Mouse (Mus musculus) heart, adult 2 months (tissue): ENCODE data around the gene Pknox1. TPM values are rescaled to one million over a fixed set of nuclear protein-coding genes. Genes with fewer than 3 reads are reported as not detected.

Experiments
- DNase-seq, 2 experiments: peaks; one replicate each; pipeline ENCODE4 v3.0.0; 2021
- H3K27ac ChIP-seq: fragments of 200-600 bp; 2 replicates; pipeline ENCODE4 v1.8.1; 2022
- H3K27me3 ChIP-seq: fragments of 200-500 bp; 2 replicates; pipeline ENCODE4 v1.6.1; 2012; ENCODE audit warnings: mild to moderate bottlenecking, low read length, inconsistent platforms, mixed read lengths; ENCODE audit not compliant: control insufficient read depth, insufficient read depth
- H3K36me3 ChIP-seq: fragments of 200-500 bp; 2 replicates; pipeline ENCODE4 v1.6.1; 2012; ENCODE audit warnings: low read length, inconsistent platforms; ENCODE audit not compliant: control insufficient read depth, insufficient read depth
- H3K4me1 ChIP-seq: fragments of 200-500 bp; 2 replicates; pipeline ENCODE4 v1.6.1; 2011; ENCODE audit warnings: low read length; ENCODE audit not compliant: control insufficient read depth, insufficient read depth
- H3K4me3 ChIP-seq: fragments of 200-600 bp; 2 replicates; pipeline ENCODE4 v1.8.1; 2022
- H3K79me2 ChIP-seq: fragments of 200-500 bp; replicated peaks from 2 replicates; pipeline ENCODE4 v1.6.1; 2012; ENCODE audit warnings: mild to moderate bottlenecking, inconsistent platforms, low read length, moderate library complexity, mixed read lengths; ENCODE audit not compliant: control insufficient read depth, insufficient read depth
- H3K9ac ChIP-seq: fragments of 200-500 bp; 2 replicates; pipeline ENCODE4 v1.6.1; 2012; ENCODE audit warnings: low read depth, mild to moderate bottlenecking, control low read depth, inconsistent platforms, low read length, mixed read lengths
- CTCF ChIP-seq: fragments of 200-600 bp; IDR thresholded peaks from 2 replicates; pipeline ENCODE4 v1.8.1; 2022; ENCODE audit warnings: antibody characterized with exemption, mild to moderate bottlenecking, moderate library complexity
- EP300 ChIP-seq: fragments of 200-500 bp; IDR thresholded peaks from 2 replicates; pipeline ENCODE4 v1.6.1; 2011; ENCODE audit warnings: low read depth, low read length, control low read depth; ENCODE audit not compliant: insufficient read depth
- POLR2A ChIP-seq: fragments of 200-500 bp; IDR thresholded peaks from 2 replicates; pipeline ENCODE4 v1.6.1; 2011; ENCODE audit warnings: mild to moderate bottlenecking, low read depth, low read length, control low read depth; ENCODE audit not compliant: insufficient read depth
- WGBS: fragments of 180-500 bp; shearing (Covaris S2); methylation state at CpG from one replicate; pipeline ENCODE4 v1.1.7; 2018; 5-methylcytosine and 5-hydroxymethylcytosine counted together
- intact Hi-C: fragments of 180-260 bp; cut with DNase I; formaldehyde crosslinking; loops from one replicate; pipeline ENCODE4 v1.15.1; 2025
- polyA plus RNA-seq: library from polyadenylated mRNA; depleted of rRNA; stranded (reverse); fragments of >200 nt; gene quantifications from 2 replicates; pipeline ENCODE4 v1.2.3, GENCODE M21; 2012
- total RNA-seq, 2 experiments: library from RNA; stranded (reverse); gene quantifications; 2 replicates each; pipeline ENCODE4 v1.2.3; 2021

Pknox1 gene
- total and polyA plus RNA-seq, 3 experiments: 6.8 to 13.1 (median 9.3) TPM

DNA sequence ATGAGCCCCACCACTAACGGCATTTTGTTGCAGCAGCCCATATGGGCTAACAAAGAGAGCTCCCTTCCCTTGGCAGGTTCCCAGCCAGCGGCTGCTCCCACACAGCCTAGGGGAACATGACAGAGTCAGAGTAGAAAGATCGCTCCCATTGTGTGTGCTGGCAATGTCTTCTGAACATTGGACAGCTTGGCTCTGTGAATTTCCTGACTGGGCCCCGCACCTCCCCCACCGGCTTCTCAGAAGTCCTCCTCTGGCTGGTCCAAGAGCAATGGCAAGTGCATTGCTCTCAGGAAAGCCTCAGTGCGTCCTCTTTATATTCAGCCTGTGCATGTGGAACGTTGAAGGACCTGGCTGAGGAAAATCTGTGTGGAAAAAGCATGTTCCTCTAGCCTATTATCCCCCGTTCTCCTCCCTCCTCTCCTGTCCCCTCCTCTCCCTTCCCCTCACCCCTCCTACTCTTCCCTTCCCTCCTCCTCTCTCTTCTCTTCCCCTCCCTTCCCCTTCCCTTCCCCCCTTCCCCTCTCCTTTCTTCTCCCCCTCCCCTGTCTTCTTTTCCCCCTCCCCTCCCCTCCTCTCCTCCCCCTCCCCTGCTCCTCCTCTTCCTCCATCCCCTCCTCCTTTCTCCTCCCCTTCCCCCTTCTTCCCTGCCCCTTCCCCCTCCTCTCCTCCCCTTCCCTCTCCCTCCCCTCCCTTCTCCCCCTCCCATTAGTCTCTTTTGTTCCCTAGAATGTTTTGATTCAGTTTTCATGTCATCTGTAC is 28.5 kb upstream of the Pknox1 start:
- 23% methylated on average over 8 of the region's 8 CpGs for WGBS
- intact Hi-C loops: no loop called here
- Histone ChIP-seq H3K4me3 (no peak overlapping the region), H3K9ac (no peak overlapping the region), H3K27ac (peak overlapping the region; percentile 74), H3K79me2 (no peaks in the 10 kb centered on the region), H3K4me1 (peaks cover 10% of the 10 kb centered on the region), H3K36me3 (no peaks in the 10 kb centered on the region), H3K27me3 (no peaks in the 10 kb centered on the region)
- DNase-seq: peak; percentile 64 to 77
- no peak for TF ChIP-seq POLR2A
- no peak for TF ChIP-seq CTCF
- no peak for TF ChIP-seq EP300

DNA sequence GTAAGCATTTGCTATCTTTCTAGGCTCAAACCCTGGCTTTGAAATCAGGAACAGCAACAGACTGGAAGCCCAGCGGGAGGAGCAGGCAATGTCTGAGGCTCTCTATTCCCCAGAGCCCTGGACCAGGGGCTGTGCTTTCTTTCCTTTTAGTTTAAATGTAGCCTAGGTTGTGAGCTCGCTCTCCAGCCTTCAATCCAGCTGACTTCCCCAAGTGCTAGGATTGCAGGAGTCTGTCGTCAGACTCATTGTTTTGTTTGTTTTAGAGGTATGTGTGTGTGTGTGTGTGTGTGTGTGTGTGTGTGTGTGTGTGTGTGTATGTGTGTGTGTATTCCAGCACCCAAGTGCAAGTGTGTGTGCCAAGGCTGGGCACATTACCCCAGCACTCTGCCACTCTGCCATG is 24.4 kb upstream of the Pknox1 start:
- H3K27ac ChIP-seq: no peak overlapping the region
- 46% methylated on average over 3 of the region's 3 CpGs for WGBS
- intact Hi-C loops: no loop called here
- H3K79me2 ChIP-seq: no peaks in the 10 kb centered on the region
- no peak overlapping the region for H3K4me3 ChIP-seq
- DNase-seq: no peak
- no peaks in the 10 kb centered on the region for H3K36me3 ChIP-seq
- no peak for TF ChIP-seq CTCF
- TF ChIP-seq EP300: no peak
- no peak for TF ChIP-seq POLR2A
- H3K4me1 ChIP-seq: peaks cover 9% of the 10 kb centered on the region
- H3K9ac ChIP-seq: no peak overlapping the region
- H3K27me3 ChIP-seq: no peaks in the 10 kb centered on the region

DNA sequence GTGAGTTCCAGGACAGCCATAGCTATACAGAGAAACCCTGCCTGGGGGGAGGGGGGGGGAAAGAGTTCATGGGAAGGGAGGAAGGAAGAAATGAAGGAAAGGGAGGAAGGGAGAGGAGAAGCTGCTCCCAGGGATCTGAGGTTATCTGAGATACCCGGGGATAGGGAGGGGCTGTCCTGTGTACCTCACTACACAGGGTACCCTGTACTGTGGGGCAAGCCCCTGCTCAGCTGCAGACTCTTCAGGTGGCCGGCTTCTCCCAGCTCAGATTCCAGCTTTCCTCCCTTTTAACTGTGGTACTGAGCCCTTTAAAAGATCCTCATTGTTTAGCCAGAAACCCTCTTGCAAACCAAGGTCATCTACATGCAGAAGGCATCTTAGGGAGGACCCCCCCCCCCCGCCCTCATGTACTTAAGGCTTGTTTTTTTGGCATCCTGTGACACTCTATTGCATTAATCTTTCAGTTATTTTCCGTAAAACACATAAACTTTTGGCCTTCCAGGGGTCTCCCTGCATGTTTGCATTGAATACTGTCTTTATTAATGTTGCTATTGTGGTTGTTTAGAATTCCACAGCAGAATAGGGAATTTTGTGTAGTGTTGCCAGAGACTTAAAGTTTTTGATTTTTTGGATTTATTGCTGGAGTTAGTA is 23.6 kb upstream of the Pknox1 start:
- intact Hi-C loops: no loop called here
- no peak overlapping the region for H3K9ac ChIP-seq

DNA sequence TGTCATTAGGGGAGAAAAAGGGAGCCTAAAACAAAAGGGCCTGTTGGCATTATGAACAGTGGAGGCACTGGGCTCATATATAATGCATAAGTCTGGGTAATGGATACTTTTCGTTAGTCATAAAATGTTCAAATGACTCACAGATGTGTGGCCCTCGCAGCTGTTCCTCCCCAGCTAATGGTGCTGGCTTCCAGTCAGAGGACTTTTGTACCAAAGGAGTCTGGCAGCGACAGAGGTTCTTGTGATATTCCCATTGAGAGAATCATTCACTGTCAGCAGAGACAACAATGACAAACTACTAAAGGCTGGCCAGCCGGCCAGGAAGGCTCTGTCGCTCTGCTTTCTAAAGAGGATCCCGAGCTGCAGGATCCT is 23.1 kb upstream of the Pknox1 start:
- Histone ChIP-seq H3K27me3 (no peaks in the 10 kb centered on the region), H3K4me3 (no peak overlapping the region), H3K27ac (no peak overlapping the region), H3K36me3 (no peaks in the 10 kb centered on the region), H3K9ac (no peak overlapping the region), H3K4me1 (no peaks in the 10 kb centered on the region), H3K79me2 (no peaks in the 10 kb centered on the region)
- 40% methylated on average over 6 of the region's 6 CpGs for WGBS
- no peak for TF ChIP-seq EP300
- no peak for TF ChIP-seq POLR2A
- no peak for TF ChIP-seq CTCF
- peak; percentile 25 to 27 for DNase-seq
- intact Hi-C loops: no loop called here

More for the DNA sequence above, 23.6 kb upstream of the Pknox1 start:
- no peaks in the 10 kb centered on the region for H3K79me2 ChIP-seq
- no peak for DNase-seq
- no peaks in the 10 kb centered on the region for H3K27me3 ChIP-seq
- peaks cover 2% of the 10 kb centered on the region; the same call in 1 of the 2 replicates for H3K4me1 ChIP-seq
- no peak for TF ChIP-seq POLR2A
- no peak overlapping the region for H3K27ac ChIP-seq
- H3K36me3 ChIP-seq: no peaks in the 10 kb centered on the region
- WGBS: 73% methylated on average over 4 of the region's 4 CpGs
- H3K4me3 ChIP-seq: no peak overlapping the region

DNA sequence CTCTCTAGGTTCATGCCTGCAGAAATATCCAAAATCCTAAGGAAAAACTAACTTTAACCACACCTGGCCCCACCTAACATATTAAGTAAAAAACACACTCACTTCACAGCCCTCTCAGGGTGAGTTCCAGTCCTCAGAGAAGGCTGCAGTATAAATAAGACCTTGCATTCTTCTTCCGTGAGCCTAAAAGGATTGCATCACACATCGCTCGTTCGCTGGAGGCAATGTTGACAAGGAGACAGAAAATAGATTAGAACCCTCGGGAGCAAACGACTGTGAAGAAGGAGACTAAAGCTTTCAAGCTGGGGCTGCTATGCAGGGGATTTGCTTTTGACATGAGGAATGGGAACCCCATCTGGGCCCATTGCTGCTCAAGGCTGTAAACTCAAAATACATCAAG is 21.0 kb upstream of the Pknox1 start:
- no peaks in the 10 kb centered on the region for H3K79me2 ChIP-seq
- no peak overlapping the region for H3K4me3 ChIP-seq
- DNase-seq: no peak
- TF ChIP-seq EP300 (no peak), POLR2A (no peak), CTCF (no peak)
- no peak overlapping the region for H3K9ac ChIP-seq
- H3K36me3 ChIP-seq: no peaks in the 10 kb centered on the region
- no peaks in the 10 kb centered on the region for H3K4me1 ChIP-seq
- 32% methylated on average over 6 of the region's 6 CpGs for WGBS
- H3K27me3 ChIP-seq: no peaks in the 10 kb centered on the region
- H3K27ac ChIP-seq: no peak overlapping the region
- intact Hi-C loops: no loop called here

DNA sequence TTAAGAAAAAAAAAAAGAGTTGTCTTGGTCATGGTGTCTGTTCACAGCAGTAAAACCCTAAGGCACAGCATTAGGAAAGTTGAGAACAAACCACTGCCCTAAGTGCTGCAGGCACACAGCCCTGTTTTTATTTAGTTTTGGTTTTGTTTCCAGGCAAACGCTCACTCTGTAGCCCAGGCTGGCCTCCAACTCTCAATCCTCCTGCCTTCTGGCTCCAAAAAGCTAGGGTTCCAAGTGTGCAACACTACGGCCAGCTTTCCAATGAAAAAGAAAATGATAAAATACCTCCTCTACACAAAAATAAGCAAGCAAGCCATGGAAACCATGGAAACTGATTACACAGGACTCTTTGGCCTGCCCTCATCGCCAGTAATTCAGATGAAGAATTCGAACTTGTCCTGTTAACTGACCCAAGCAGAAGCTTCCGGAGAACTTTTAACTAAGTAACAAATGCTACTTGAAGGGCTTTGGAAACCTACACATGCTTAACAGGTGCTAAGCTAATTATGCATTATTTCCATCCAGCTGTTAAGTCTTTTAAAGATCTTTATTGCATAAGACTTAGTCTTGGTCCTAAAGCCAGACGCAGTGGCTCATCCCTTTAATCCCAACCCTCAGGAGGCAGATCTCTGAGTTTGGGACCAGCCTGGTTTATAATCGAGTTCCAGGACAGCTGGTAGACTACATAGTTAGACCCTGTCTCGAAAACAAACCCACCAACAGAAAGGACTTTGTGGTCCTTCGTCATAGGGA is 17.9 kb upstream of the Pknox1 start:
- no peak overlapping the region for H3K4me3 ChIP-seq
- peak; percentile 32 to 56 for DNase-seq
- TF ChIP-seq EP300 (no peak), CTCF (no peak), POLR2A (no peak)
- no peaks in the 10 kb centered on the region for H3K27me3 ChIP-seq
- WGBS: 73% methylated on average over 9 of the region's 9 CpGs
- no peaks in the 10 kb centered on the region for H3K79me2 ChIP-seq
- H3K9ac ChIP-seq: no peak overlapping the region
- no peaks in the 10 kb centered on the region for H3K4me1 ChIP-seq
- intact Hi-C loops: no loop called here
- no peak overlapping the region for H3K27ac ChIP-seq
- no peaks in the 10 kb centered on the region for H3K36me3 ChIP-seq
